Mouse (Mus musculus): Measurements from ENCODE around the gene Psmd5.
A peak's percentile ranks its signal among the peaks of the same experiment; 100 is the strongest.
"Not testable (repeated sequence)": the region's sequence is repeated elsewhere in the genome, so short reads cannot be mapped to it uniquely, and the experiment has no call there.

Gene Psmd5

GRCm38 (mm10) chr2:34826460-34827231, 48.1 kb downstream of the Psmd5 start:
- DNase-seq (ENCODE audit: low spot score) = no peak

GRCm38 (mm10) chr2:34825827-34826459, 48.8 kb downstream of the Psmd5 start, which contains the start of gene Fbxw2:
Fbxw2 (minus strand) TSS chr2:34826311.
- DNase-seq (ENCODE audit: low spot score) = peak; percentile 84

- DNase-seq (ENCODE audit: low spot score) = no peak
These were observed 56.3 kb downstream of the Psmd5 start for GRCm38 (mm10) chr2:34818492-34818891.

- not testable (repeated sequence) for DNase-seq (ENCODE audit: low spot score)
These were observed 58.9 kb downstream of the Psmd5 start for GRCm38 (mm10) chr2:34815893-34816292.

- DNase-seq (ENCODE audit: low spot score) = no peak
These were observed 62.1 kb downstream of the Psmd5 start for GRCm38 (mm10) chr2:34812706-34813105.

- no peak for DNase-seq (ENCODE audit: low spot score)
These were observed 64.0 kb downstream of the Psmd5 start for GRCm38 (mm10) chr2:34810775-34811174.

- DNase-seq (ENCODE audit: low spot score) = no peak
These were observed 65.2 kb downstream of the Psmd5 start for GRCm38 (mm10) chr2:34809568-34809967.

GRCm38 (mm10) chr2:34808057-34808456, 66.7 kb downstream of the Psmd5 start:
- DNase-seq (ENCODE audit: low spot score) = no peak

- no peak for DNase-seq (ENCODE audit: low spot score)
These were observed 69.3 kb downstream of the Psmd5 start for GRCm38 (mm10) chr2:34805364-34805950.

GRCm38 (mm10) chr2:34804815-34805214, 70.0 kb downstream of the Psmd5 start:
- DNase-seq (ENCODE audit: low spot score) = no peak

GRCm38 (mm10) chr2:34804172-34804571, 70.6 kb downstream of the Psmd5 start:
- no peak for DNase-seq (ENCODE audit: low spot score)

GRCm38 (mm10) chr2:34803746-34804145, 71.0 kb downstream of the Psmd5 start:
- DNase-seq (ENCODE audit: low spot score) = no peak

- DNase-seq (ENCODE audit: low spot score) = not testable (repeated sequence)
These were observed 72.1 kb downstream of the Psmd5 start for GRCm38 (mm10) chr2:34802565-34803245.

- DNase-seq (ENCODE audit: low spot score) = peak; percentile 98
These were observed 73.0 kb downstream of the Psmd5 start for GRCm38 (mm10) chr2:34801516-34802482.

- DNase-seq (ENCODE audit: low spot score) = no peak
These were observed 74.4 kb downstream of the Psmd5 start for GRCm38 (mm10) chr2:34800371-34800770.
